9 mouse cellular contexts compared by ENCODE assay signal in genomic region chr2:25305587-25306359, GRCm38 (mm10). TPM values are rescaled to one million over a fixed set of nuclear protein-coding genes. Genes with fewer than 3 reads are reported as not detected.
DNase-seq lines count a peak whose midpoint lies in the region; ATAC-seq and TF ChIP-seq lines count a peak whose summit lies in the region.
"Had no signal": no experiment of that assay in that cellular context is flagged by ENCODE, and none has a peak within 500 bp of the region (broad histone marks: within the 10 kb centered on the region; RNA-seq: fewer than 3 reads in every experiment).

No protein-coding gene starts in this region.

- WGBS in liver, embryonic 11.5 days = 47% methylated on average over 14 of the region's 14 CpGs
- WGBS in liver, postnatal 0 days (ENCODE audit: insufficient replicate concordance) = 45% methylated on average over 14 of the region's 14 CpGs
- whole genome bisulfite sequencing in forebrain, embryonic 12.5 days = 50% methylated on average over 14 of the region's 14 CpGs
- WGBS in intestine, postnatal 0 days = 52% methylated on average over 14 of the region's 14 CpGs
- 49% methylated on average over 14 of the region's 14 CpGs for WGBS in neural tube, embryonic 15.5 days

- peak overlapping the region; percentile 42; the same call in 1 of the 2 replicates for H3K4me3 ChIP-seq in liver, embryonic 11.5 days (ENCODE audit: low read depth, low read length)
- H3K4me3 ChIP-seq in liver, postnatal 0 days (ENCODE audit: low read depth, low read length) = no peak overlapping the region
- peak overlapping the region; percentile 49 for H3K4me3 ChIP-seq in forebrain, embryonic 12.5 days (replicated peaks)
- peak overlapping the region; percentile 36 for H3K4me3 ChIP-seq in intestine, postnatal 0 days (ENCODE audit: low read depth, low read length)
- peak overlapping the region; percentile 36; the same call in 1 of the 2 replicates for H3K4me3 ChIP-seq in neural tube, embryonic 15.5 days (replicated peaks)

- peak overlapping the region; percentile 69 for H3K4me2 ChIP-seq in liver, embryonic 11.5 days
- H3K4me2 ChIP-seq in liver, postnatal 0 days (ENCODE audit: low read depth, low read length) = no peak overlapping the region
- peak overlapping the region; percentile 87 for H3K4me2 ChIP-seq in forebrain, embryonic 12.5 days
- H3K4me2 ChIP-seq in intestine, postnatal 0 days (replicated peaks; ENCODE audit: low read depth) = peak overlapping the region; percentile 76
- H3K4me2 ChIP-seq in neural tube, embryonic 15.5 days = peak overlapping the region; percentile 68

- no peak for DNase-seq in liver, embryonic 11.5 days (ENCODE audit: low spot score)
- no peak for DNase-seq in liver, postnatal 0 days
- no peak for DNase-seq in testis, postnatal 14 days (ENCODE audit: low spot score)
- no peak for DNase-seq in cerebellum, postnatal 14 days
- DNase-seq: cerebellum, adult 8-10 months had no signal

- ATAC-seq in liver, embryonic 11.5 days (replicated peaks; ENCODE audit: low FRiP score) = no peak
- ATAC-seq in liver, postnatal 0 days = no peak
- no peak for ATAC-seq in forebrain, embryonic 12.5 days (ENCODE audit: low FRiP score)
- no peak for ATAC-seq in intestine, postnatal 0 days
- ATAC-seq in neural tube, embryonic 15.5 days (ENCODE audit: low FRiP score) = peak; percentile 2; the same call in 1 of the 2 replicates
- ATAC-seq: Patski had no signal

- no peak overlapping the region for H3K9ac ChIP-seq in liver, embryonic 11.5 days (ENCODE audit: low read depth, low read length)
- no peak overlapping the region for H3K9ac ChIP-seq in liver, postnatal 0 days (replicated peaks)
- H3K9ac ChIP-seq in forebrain, embryonic 12.5 days = peak overlapping the region; percentile 61; the same call in 1 of the 2 replicates
- H3K9ac ChIP-seq in intestine, postnatal 0 days (ENCODE audit: low read depth, low read length) = no peak overlapping the region
- 0 out of 2 replicates have a peak overlapping the region, but pooled peaks have one; percentile 32 for H3K9ac ChIP-seq in neural tube, embryonic 15.5 days (replicated peaks)

- H3K27ac ChIP-seq in liver, embryonic 11.5 days (ENCODE audit: low read depth, low read length) = no peak overlapping the region
- H3K27ac ChIP-seq in liver, postnatal 0 days (ENCODE audit: low read depth) = no peak overlapping the region
- H3K27ac ChIP-seq in forebrain, embryonic 12.5 days = no peak overlapping the region
- H3K27ac ChIP-seq in intestine, postnatal 0 days (ENCODE audit: low read depth, low read length) = no peak overlapping the region
- H3K27ac ChIP-seq in neural tube, embryonic 15.5 days (replicated peaks) = no peak overlapping the region

- no peak for TF ChIP-seq EP300 in liver, postnatal 0 days (IDR thresholded peaks at IDR 0.05; ENCODE audit: low read depth)

- TF ChIP-seq CTCF in liver, postnatal 0 days (IDR thresholded peaks at IDR 0.05; ENCODE audit: low read depth) = no peak
- TF ChIP-seq CTCF in intestine, postnatal 0 days (IDR thresholded peaks at IDR 0.05; ENCODE audit: low read depth) = no peak

- H3K36me3 ChIP-seq in liver, embryonic 11.5 days (ENCODE audit: control insufficient read depth, insufficient read depth, low read length) = no peaks in the 10 kb centered on the region
- no peaks in the 10 kb centered on the region for H3K36me3 ChIP-seq in liver, postnatal 0 days (replicated peaks; ENCODE audit: insufficient read depth, low read length)
- H3K36me3 ChIP-seq in forebrain, embryonic 12.5 days (replicated peaks) = no peaks in the 10 kb centered on the region
- no peaks in the 10 kb centered on the region for H3K36me3 ChIP-seq in intestine, postnatal 0 days (ENCODE audit: control insufficient read depth, insufficient read depth)
- peaks cover 72% of the 10 kb centered on the region for H3K36me3 ChIP-seq in neural tube, embryonic 15.5 days

- peaks cover 4% of the 10 kb centered on the region; the same call in 1 of the 2 replicates for H3K4me1 ChIP-seq in liver, embryonic 11.5 days (replicated peaks; ENCODE audit: control insufficient read depth, insufficient read depth, low read length)
- H3K4me1 ChIP-seq in liver, postnatal 0 days (ENCODE audit: insufficient read depth) = no peaks in the 10 kb centered on the region; the same call in 1 of the 2 replicates
- 0 out of 2 replicates have a peak, but pooled peaks cover 13% of the 10 kb centered on the region for H3K4me1 ChIP-seq in forebrain, embryonic 12.5 days
- no peaks in the 10 kb centered on the region for H3K4me1 ChIP-seq in intestine, postnatal 0 days (replicated peaks; ENCODE audit: control insufficient read depth, insufficient read depth, low read length)
- peaks cover 9% of the 10 kb centered on the region for H3K4me1 ChIP-seq in neural tube, embryonic 15.5 days

- H3K27me3 ChIP-seq in liver, embryonic 11.5 days (replicated peaks; ENCODE audit: control insufficient read depth, insufficient read depth, low read length) = peaks cover 75% of the 10 kb centered on the region
- H3K27me3 ChIP-seq in liver, postnatal 0 days (ENCODE audit: insufficient read depth, low read length) = peaks cover 44% of the 10 kb centered on the region
- H3K27me3 ChIP-seq in forebrain, embryonic 12.5 days = peaks cover 75% of the 10 kb centered on the region
- H3K27me3 ChIP-seq in intestine, postnatal 0 days (replicated peaks; ENCODE audit: control insufficient read depth, insufficient read depth, low read length) = peaks cover 18% of the 10 kb centered on the region
- peaks cover 66% of the 10 kb centered on the region for H3K27me3 ChIP-seq in neural tube, embryonic 15.5 days (replicated peaks)

- H3K9me3 ChIP-seq in liver, embryonic 11.5 days (ENCODE audit: control insufficient read depth, low read length) = no peaks in the 10 kb centered on the region
- no peaks in the 10 kb centered on the region for H3K9me3 ChIP-seq in liver, postnatal 0 days (ENCODE audit: low read length)
- no peaks in the 10 kb centered on the region for H3K9me3 ChIP-seq in forebrain, embryonic 12.5 days
- no peaks in the 10 kb centered on the region for H3K9me3 ChIP-seq in intestine, postnatal 0 days (ENCODE audit: control insufficient read depth)
- no peaks in the 10 kb centered on the region for H3K9me3 ChIP-seq in neural tube, embryonic 15.5 days (replicated peaks)

RNA-seq across cellular contexts. Expression of gene Grin1, which starts 13.2 kb away (rescaled TPM):
- 1.0 and 1.6 TPM in 2 replicates for polyA plus RNA-seq in liver, embryonic 11.5 days (2014; fragmentation: Nextera tagmentation; extraction: Ambion mirVana)
- polyA plus RNA-seq in liver, postnatal 0 days (2015; fragmentation: Nextera tagmentation; extraction: Ambion mirVana) = not detected in 2 replicates
- polyA plus RNA-seq in forebrain, embryonic 12.5 days (2016; fragmentation: Nextera tagmentation; extraction: Ambion mirVana) = 2.2 and 5.6 TPM in 2 replicates
- 0.78 and 0.90 TPM in 2 replicates for polyA plus RNA-seq in intestine, postnatal 0 days (2015; fragmentation: Nextera tagmentation; extraction: Ambion mirVana)
- 58.0 and 68.4 TPM in 2 replicates for polyA plus RNA-seq in neural tube, embryonic 15.5 days (2015; fragmentation: Nextera tagmentation; extraction: Ambion mirVana)

RNA-seq across cellular contexts. Expression of gene Lrrc26, which starts 16.1 kb away (rescaled TPM):
- polyA plus RNA-seq in liver, embryonic 11.5 days (2014; fragmentation: Nextera tagmentation; extraction: Ambion mirVana) = not detected in 2 replicates
- not detected in 2 replicates for polyA plus RNA-seq in liver, postnatal 0 days (2015; fragmentation: Nextera tagmentation; extraction: Ambion mirVana)
- polyA plus RNA-seq in forebrain, embryonic 12.5 days (2016; fragmentation: Nextera tagmentation; extraction: Ambion mirVana) = not detected in 2 replicates
- polyA plus RNA-seq in intestine, postnatal 0 days (2015; fragmentation: Nextera tagmentation; extraction: Ambion mirVana) = 5.5 and 6.6 TPM in 2 replicates
- polyA plus RNA-seq in neural tube, embryonic 15.5 days (2015; fragmentation: Nextera tagmentation; extraction: Ambion mirVana) = 0.22 and 0.26 TPM in 2 replicates
- polyA plus RNA-seq: Patski had no signal

RNA-seq across cellular contexts. Expression of gene Tmem210, which starts 17.8 kb away (rescaled TPM):
- not detected in 2 replicates for polyA plus RNA-seq in liver, embryonic 11.5 days (2014; fragmentation: Nextera tagmentation; extraction: Ambion mirVana)
- not detected in 2 replicates for polyA plus RNA-seq in liver, postnatal 0 days (2015; fragmentation: Nextera tagmentation; extraction: Ambion mirVana)
- polyA plus RNA-seq in forebrain, embryonic 12.5 days (2016; fragmentation: Nextera tagmentation; extraction: Ambion mirVana) = not detected in 2 replicates
- not detected in 2 replicates for polyA plus RNA-seq in intestine, postnatal 0 days (2015; fragmentation: Nextera tagmentation; extraction: Ambion mirVana)
- polyA plus RNA-seq in neural tube, embryonic 15.5 days (2015; fragmentation: Nextera tagmentation; extraction: Ambion mirVana) = not detected in 2 replicates
- polyA plus RNA-seq: Patski had no signal

RNA-seq across cellular contexts. Expression of gene Man1b1, which starts 26.4 kb away (rescaled TPM):
- polyA plus RNA-seq in liver, embryonic 11.5 days (2014; fragmentation: Nextera tagmentation; extraction: Ambion mirVana) = 48.3 and 62.9 TPM in 2 replicates
- polyA plus RNA-seq in liver, postnatal 0 days (2015; fragmentation: Nextera tagmentation; extraction: Ambion mirVana) = 15.7 and 16.5 TPM in 2 replicates
- 74.8 and 80.8 TPM in 2 replicates for polyA plus RNA-seq in forebrain, embryonic 12.5 days (2016; fragmentation: Nextera tagmentation; extraction: Ambion mirVana)
- polyA plus RNA-seq in intestine, postnatal 0 days (2015; fragmentation: Nextera tagmentation; extraction: Ambion mirVana) = 44.7 and 50.2 TPM in 2 replicates
- polyA plus RNA-seq in neural tube, embryonic 15.5 days (2015; fragmentation: Nextera tagmentation; extraction: Ambion mirVana) = 43.5 and 46.6 TPM in 2 replicates

RNA-seq across cellular contexts. Expression of gene Anapc2, which starts 33.5 kb away (rescaled TPM):
- polyA plus RNA-seq in liver, embryonic 11.5 days (2014; fragmentation: Nextera tagmentation; extraction: Ambion mirVana) = 74.7 and 77.6 TPM in 2 replicates
- polyA plus RNA-seq in liver, postnatal 0 days (2015; fragmentation: Nextera tagmentation; extraction: Ambion mirVana) = 19.8 and 22.8 TPM in 2 replicates
- 134 and 141 TPM in 2 replicates for polyA plus RNA-seq in forebrain, embryonic 12.5 days (2016; fragmentation: Nextera tagmentation; extraction: Ambion mirVana)
- polyA plus RNA-seq in intestine, postnatal 0 days (2015; fragmentation: Nextera tagmentation; extraction: Ambion mirVana) = 41.6 and 43.4 TPM in 2 replicates
- polyA plus RNA-seq in neural tube, embryonic 15.5 days (2015; fragmentation: Nextera tagmentation; extraction: Ambion mirVana) = 125 and 129 TPM in 2 replicates

Comparison
In these comparisons a context has a peak if more than half of its experiments do, and no peak if none do; other contexts are left out.
1. H3K9ac ChIP-seq: peak in forebrain, embryonic 12.5 days (single experiment) and neural tube, embryonic 15.5 days (single experiment); none in liver, embryonic 11.5 days (single experiment), liver, postnatal 0 days (single experiment) and intestine, postnatal 0 days (single experiment).